Mouse (Mus musculus) kidney, adult 2 months (tissue): ENCODE data around the gene Ccdc171.

Source experiments
- CTCF ChIP-seq: fragments of 200-500 bp; conservative IDR thresholded peaks from 2 replicates; pipeline ENCODE4 v1.5.1; 2011; ENCODE audit warnings: low read depth, mild to moderate bottlenecking, control low read depth, low read length, moderate library complexity, mixed read lengths; ENCODE audit not compliant: insufficient read depth, insufficient read length
- POLR2A ChIP-seq: fragments of 200-500 bp; IDR thresholded peaks from one replicate; pipeline ENCODE4 v1.6.1; 2011; ENCODE audit warnings: low read depth, low read length, control low read depth

- TF ChIP-seq POLR2A (no peak), CTCF (no peak)
Measured at GRCm38 (mm10) chr4:83785115-83785514, 259.8 kb downstream of the Ccdc171 start.
